Mouse (Mus musculus) heart, postnatal 25 days (tissue): ENCODE data around the gene Efcab9. TPM values are rescaled to one million over a fixed set of nuclear protein-coding genes. Genes with fewer than 3 reads are reported as not detected.

Experiments
- total RNA-seq, 2 experiments: library from RNA; stranded (reverse); gene quantifications; 2 replicates each; pipeline ENCODE4 v1.2.3; 2021

Efcab9 gene
- total RNA-seq, 2 experiments from 2014 or later: 0.61 TPM; not detected in 1

Other genes starting within 250 kb of the Efcab9 start
- over 10,000 TPM in 1 of 2 experiments, 1,000 to 10,000 TPM in 1; 9,129 to 20,531 TPM for gene Hba-a1, start 248.6 kb downstream of the Efcab9 start, total RNA-seq
- 1 to 10 TPM in 1 of 2 experiments, under 1 TPM in 1; 0.70 to 1.9 TPM for gene Hbq1b, start 245.1 kb downstream of the Efcab9 start, total RNA-seq
- over 10,000 TPM in 1 of 2 experiments, 1,000 to 10,000 TPM in 1; 8,713 to 18,074 TPM for gene Hba-a2, start 235.6 kb downstream of the Efcab9 start, total RNA-seq
- 1 to 10 TPM; 1.3 to 2.0 TPM for gene Hbq1a, start 232.0 kb downstream of the Efcab9 start, total RNA-seq
- 1 to 10 TPM; 5.8 to 7.7 TPM for gene Sh3pxd2b, start 184.3 kb downstream of the Efcab9 start, total RNA-seq
- 1 to 10 TPM; 6.3 to 8.9 TPM for gene Ubtd2, start 76.7 kb downstream of the Efcab9 start, total RNA-seq
- 10 to 100 TPM in 1 of 2 experiments, 1 to 10 TPM in 1; 9.8 to 11.0 TPM for gene Stk10, start 1.2 kb upstream of the Efcab9 start, total RNA-seq
- 10 to 100 TPM; 50.1 to 51.0 TPM for gene Fbxw11, start 110.6 kb upstream of the Efcab9 start, total RNA-seq